Mouse (Mus musculus): ENCODE results near the gene Bglap. TPM values are rescaled to one million over a fixed set of nuclear protein-coding genes. Genes with fewer than 3 reads are reported as not detected.

Bglap gene
- polyA plus RNA-seq, 1 experiment, result not detected

DNA sequence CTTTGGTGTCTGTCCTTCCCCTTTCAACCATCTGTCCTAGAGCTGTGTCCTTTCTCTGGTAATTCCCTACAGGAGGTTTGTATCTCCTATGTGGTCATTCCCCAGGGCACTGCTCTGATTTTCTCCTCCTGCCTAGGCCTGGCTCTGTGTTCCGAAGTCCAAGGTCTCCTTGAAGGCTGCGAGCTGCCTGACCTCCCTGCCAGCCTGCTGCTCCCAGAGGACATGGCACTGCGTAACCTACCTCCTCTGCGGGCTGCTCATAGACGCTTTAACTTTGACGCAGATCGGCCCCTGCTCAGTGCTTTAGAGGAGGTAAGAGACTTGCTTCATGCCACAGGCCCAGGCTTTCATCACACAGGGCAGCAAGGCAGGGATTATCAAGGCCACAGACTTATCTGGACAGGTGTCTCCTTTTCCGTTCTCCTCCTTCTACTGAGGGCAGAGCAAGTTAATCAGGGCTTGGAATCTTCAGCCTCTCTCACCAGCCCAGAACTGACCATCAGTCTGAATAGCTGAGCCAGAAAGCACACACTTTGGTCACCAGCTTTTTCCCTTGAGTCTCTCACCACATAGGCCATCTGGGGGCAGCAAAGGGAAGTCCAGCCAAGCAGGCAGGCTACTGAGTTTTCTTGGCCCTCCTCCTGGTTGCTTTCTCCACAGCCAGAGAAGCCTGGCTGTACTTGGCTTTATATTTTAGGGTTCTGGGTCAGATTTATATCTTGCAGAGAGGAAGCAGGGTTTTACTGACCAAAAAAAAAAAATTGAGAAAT lies 29.7 kb downstream of the Bglap start:
- TF ChIP-seq EP300 (IDR thresholded peaks at IDR 0.05; ENCODE audit: insufficient read depth, low read depth, low read length) (no peak), CTCF (IDR thresholded peaks at IDR 0.05; ENCODE audit: low read depth, low read length) (peak; percentile 18), POLR2A (IDR thresholded peaks at IDR 0.05; ENCODE audit: insufficient read depth, low read length) (no peak)
- no peak overlapping the region for H3K4me3 ChIP-seq (ENCODE audit: low read depth, low read length)
- no peaks in the 10 kb centered on the region for H3K4me1 ChIP-seq (ENCODE audit: control insufficient read depth, insufficient read depth, low read length)
- H3K27ac ChIP-seq (ENCODE audit: insufficient read depth, low read length), result no peak overlapping the region
- no peaks in the 10 kb centered on the region for H3K27me3 ChIP-seq (ENCODE audit: control insufficient read depth, insufficient read depth, low read length, poor library complexity, severe bottlenecking)
- H3K9ac ChIP-seq (ENCODE audit: low read depth, poor library complexity, severe bottlenecking), result no peak overlapping the region
- H3K36me3 ChIP-seq (ENCODE audit: control insufficient read depth, insufficient read depth, low read length, poor library complexity, severe bottlenecking), result peaks cover 93% of the 10 kb centered on the region
- H3K9me3 ChIP-seq (replicated peaks; ENCODE audit: control insufficient read depth, insufficient read depth, low read length, poor library complexity, severe bottlenecking), result no peaks in the 10 kb centered on the region

DNA sequence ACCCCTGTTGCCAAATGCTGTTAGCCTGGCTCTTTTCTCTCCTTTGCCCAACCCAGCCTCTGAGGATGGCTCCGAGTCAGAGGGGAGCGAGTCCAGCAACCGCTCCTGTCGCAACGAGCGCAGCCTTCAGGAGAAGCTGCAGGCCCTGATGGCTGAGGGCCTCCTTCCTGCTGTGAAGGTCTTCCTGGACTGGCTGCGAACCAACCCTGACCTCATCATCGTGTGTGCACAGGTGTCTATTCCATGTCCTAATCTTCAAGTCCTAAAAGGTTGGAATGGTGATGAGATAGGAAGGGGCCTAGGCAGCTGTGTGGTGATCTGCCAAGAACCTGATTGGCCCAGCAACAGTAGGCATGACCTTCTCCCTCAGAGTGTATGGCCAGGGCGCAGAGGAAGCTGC lies 31.4 kb downstream of the Bglap start:
- H3K9ac ChIP-seq (ENCODE audit: low read depth, poor library complexity, severe bottlenecking), result no peak overlapping the region
- H3K4me3 ChIP-seq (ENCODE audit: low read depth, low read length), result no peak overlapping the region
- H3K27me3 ChIP-seq (ENCODE audit: control insufficient read depth, insufficient read depth, low read length, poor library complexity, severe bottlenecking), result no peaks in the 10 kb centered on the region
- H3K36me3 ChIP-seq (ENCODE audit: control insufficient read depth, insufficient read depth, low read length, poor library complexity, severe bottlenecking), result peaks cover 90% of the 10 kb centered on the region
- no peak overlapping the region for H3K27ac ChIP-seq (ENCODE audit: insufficient read depth, low read length)
- TF ChIP-seq EP300 (IDR thresholded peaks at IDR 0.05; ENCODE audit: insufficient read depth, low read depth, low read length), result no peak
- no peak for TF ChIP-seq CTCF (IDR thresholded peaks at IDR 0.05; ENCODE audit: low read depth, low read length)
- TF ChIP-seq POLR2A (IDR thresholded peaks at IDR 0.05; ENCODE audit: insufficient read depth, low read length), result no peak
- H3K4me1 ChIP-seq (ENCODE audit: control insufficient read depth, insufficient read depth, low read length), result no peaks in the 10 kb centered on the region
- no peaks in the 10 kb centered on the region for H3K9me3 ChIP-seq (replicated peaks; ENCODE audit: control insufficient read depth, insufficient read depth, low read length, poor library complexity, severe bottlenecking)

- Histone ChIP-seq H3K9ac (ENCODE audit: low read depth, poor library complexity, severe bottlenecking) (no peak overlapping the region), H3K9me3 (replicated peaks; ENCODE audit: control insufficient read depth, insufficient read depth, low read length, poor library complexity, severe bottlenecking) (no peaks in the 10 kb centered on the region), H3K36me3 (ENCODE audit: control insufficient read depth, insufficient read depth, low read length, poor library complexity, severe bottlenecking) (peaks cover 88% of the 10 kb centered on the region), H3K4me3 (ENCODE audit: low read depth, low read length) (no peak overlapping the region), H3K27me3 (ENCODE audit: control insufficient read depth, insufficient read depth, low read length, poor library complexity, severe bottlenecking) (no peaks in the 10 kb centered on the region), H3K4me1 (ENCODE audit: control insufficient read depth, insufficient read depth, low read length) (no peaks in the 10 kb centered on the region), H3K27ac (ENCODE audit: insufficient read depth, low read length) (no peak overlapping the region)
- TF ChIP-seq EP300 (IDR thresholded peaks at IDR 0.05; ENCODE audit: insufficient read depth, low read depth, low read length) (no peak), POLR2A (IDR thresholded peaks at IDR 0.05; ENCODE audit: insufficient read depth, low read length) (no peak), CTCF (IDR thresholded peaks at IDR 0.05; ENCODE audit: low read depth, low read length) (no peak)
Measured at GRCm38 (mm10) chr3:88350732-88351131, 33.5 kb downstream of the Bglap start.

DNA sequence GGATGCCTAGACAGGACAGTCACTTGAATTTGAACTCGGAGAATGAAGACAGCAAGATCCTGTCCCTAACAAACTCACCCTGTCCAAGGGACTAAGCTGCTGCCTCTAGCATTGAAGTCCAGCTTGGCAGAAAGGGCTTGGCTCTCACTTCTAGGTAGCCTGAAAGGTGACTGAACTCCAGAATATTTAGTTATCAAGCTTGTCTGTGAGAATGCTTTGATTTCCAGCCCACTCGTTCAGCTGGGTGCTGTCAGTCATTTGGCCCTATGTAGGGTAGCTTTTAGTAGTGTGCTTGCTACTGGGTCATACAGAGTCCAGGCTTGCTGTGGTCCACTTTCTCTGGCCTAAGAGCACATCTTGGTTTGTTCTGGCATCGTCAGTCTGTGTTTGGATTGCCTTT lies 45.3 kb downstream of the Bglap start:
- Histone ChIP-seq H3K27me3 (ENCODE audit: control insufficient read depth, insufficient read depth, low read length, poor library complexity, severe bottlenecking) (no peaks in the 10 kb centered on the region), H3K4me3 (ENCODE audit: low read depth, low read length) (no peak overlapping the region), H3K27ac (ENCODE audit: insufficient read depth, low read length) (no peak overlapping the region), H3K9ac (ENCODE audit: low read depth, poor library complexity, severe bottlenecking) (no peak overlapping the region), H3K4me1 (ENCODE audit: control insufficient read depth, insufficient read depth, low read length) (no peaks in the 10 kb centered on the region), H3K36me3 (ENCODE audit: control insufficient read depth, insufficient read depth, low read length, poor library complexity, severe bottlenecking) (peaks cover 25% of the 10 kb centered on the region), H3K9me3 (replicated peaks; ENCODE audit: control insufficient read depth, insufficient read depth, low read length, poor library complexity, severe bottlenecking) (no peaks in the 10 kb centered on the region)
- no peak for TF ChIP-seq EP300 (IDR thresholded peaks at IDR 0.05; ENCODE audit: insufficient read depth, low read depth, low read length)
- TF ChIP-seq CTCF (IDR thresholded peaks at IDR 0.05; ENCODE audit: low read depth, low read length), result no peak
- no peak for TF ChIP-seq POLR2A (IDR thresholded peaks at IDR 0.05; ENCODE audit: insufficient read depth, low read length)

DNA sequence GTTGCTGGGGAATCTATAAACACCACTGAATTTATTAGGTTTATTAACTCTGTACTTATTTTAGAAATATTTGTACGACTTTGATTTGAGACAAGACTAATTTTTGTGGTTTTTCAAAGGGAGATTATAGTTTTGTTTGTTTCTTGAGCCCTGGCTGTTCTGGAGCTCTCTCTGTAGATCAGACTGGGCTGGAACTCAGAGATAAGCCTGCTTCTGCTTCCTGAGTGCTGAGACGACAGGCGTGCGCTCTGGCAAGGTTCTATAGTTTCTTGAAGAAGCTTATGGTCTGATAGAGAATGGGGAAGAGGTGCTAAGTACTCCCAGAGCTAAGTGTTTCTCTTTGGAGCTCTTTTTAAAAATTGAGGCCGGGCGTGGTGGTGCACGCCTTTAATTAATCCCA lies 45.9 kb downstream of the Bglap start:
- no peaks in the 10 kb centered on the region for H3K9me3 ChIP-seq (replicated peaks; ENCODE audit: control insufficient read depth, insufficient read depth, low read length, poor library complexity, severe bottlenecking)
- H3K27me3 ChIP-seq (ENCODE audit: control insufficient read depth, insufficient read depth, low read length, poor library complexity, severe bottlenecking), result no peaks in the 10 kb centered on the region
- no peaks in the 10 kb centered on the region for H3K4me1 ChIP-seq (ENCODE audit: control insufficient read depth, insufficient read depth, low read length)
- H3K27ac ChIP-seq (ENCODE audit: insufficient read depth, low read length), result no peak overlapping the region
- H3K4me3 ChIP-seq (ENCODE audit: low read depth, low read length), result no peak overlapping the region
- no peak overlapping the region for H3K9ac ChIP-seq (ENCODE audit: low read depth, poor library complexity, severe bottlenecking)
- TF ChIP-seq CTCF (IDR thresholded peaks at IDR 0.05; ENCODE audit: low read depth, low read length) (no peak), POLR2A (IDR thresholded peaks at IDR 0.05; ENCODE audit: insufficient read depth, low read length) (no peak), EP300 (IDR thresholded peaks at IDR 0.05; ENCODE audit: insufficient read depth, low read depth, low read length) (no peak)
- peaks cover 18% of the 10 kb centered on the region for H3K36me3 ChIP-seq (ENCODE audit: control insufficient read depth, insufficient read depth, low read length, poor library complexity, severe bottlenecking)

DNA sequence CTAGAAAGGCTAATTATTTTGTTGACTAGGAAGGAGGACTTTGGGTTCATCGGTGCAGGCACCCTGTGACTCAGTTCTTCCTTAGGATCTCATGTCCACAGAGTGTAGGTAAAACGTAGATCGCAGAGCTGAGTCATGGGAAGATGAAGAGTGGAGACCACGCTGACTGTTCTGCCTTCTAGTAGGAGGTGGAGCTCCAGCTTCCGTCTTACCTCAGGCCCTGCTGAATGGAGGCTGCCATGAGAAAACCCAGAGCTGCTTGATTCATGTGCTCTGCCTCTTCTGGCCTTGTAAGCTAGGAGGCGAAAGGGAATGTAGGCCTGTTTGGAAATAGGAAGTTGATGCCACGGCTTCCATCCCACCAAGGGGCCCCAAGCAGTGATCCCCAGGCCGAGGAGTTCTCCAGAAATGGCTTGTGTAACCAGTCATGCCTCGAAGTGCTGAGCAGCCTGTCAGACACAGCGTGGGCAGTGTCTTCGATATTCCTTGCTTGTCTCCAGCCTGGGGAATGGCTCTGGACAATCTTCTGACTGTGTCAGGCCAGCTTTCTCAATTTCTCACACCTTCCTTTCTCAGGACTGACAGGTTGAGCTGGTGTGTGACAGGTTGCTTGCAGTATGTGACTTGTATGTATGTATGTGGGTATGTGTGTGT lies 46.8 kb downstream of the Bglap start:
- Histone ChIP-seq H3K4me1 (ENCODE audit: control insufficient read depth, insufficient read depth, low read length) (no peaks in the 10 kb centered on the region), H3K4me3 (ENCODE audit: low read depth, low read length) (peak overlapping the region; percentile 46), H3K9me3 (replicated peaks; ENCODE audit: control insufficient read depth, insufficient read depth, low read length, poor library complexity, severe bottlenecking) (no peaks in the 10 kb centered on the region), H3K36me3 (ENCODE audit: control insufficient read depth, insufficient read depth, low read length, poor library complexity, severe bottlenecking) (peaks cover 10% of the 10 kb centered on the region), H3K27ac (ENCODE audit: insufficient read depth, low read length) (peak overlapping the region; percentile 51), H3K27me3 (ENCODE audit: control insufficient read depth, insufficient read depth, low read length, poor library complexity, severe bottlenecking) (no peaks in the 10 kb centered on the region), H3K9ac (ENCODE audit: low read depth, poor library complexity, severe bottlenecking) (peak overlapping the region; percentile 87; the same call in 1 of the 2 replicates)
- TF ChIP-seq CTCF (IDR thresholded peaks at IDR 0.05; ENCODE audit: low read depth, low read length) (no peak), POLR2A (IDR thresholded peaks at IDR 0.05; ENCODE audit: insufficient read depth, low read length) (no peak), EP300 (IDR thresholded peaks at IDR 0.05; ENCODE audit: insufficient read depth, low read depth, low read length) (no peak)

Data from ES-Bruce4 (cell line).